In the genomic region with DNA sequence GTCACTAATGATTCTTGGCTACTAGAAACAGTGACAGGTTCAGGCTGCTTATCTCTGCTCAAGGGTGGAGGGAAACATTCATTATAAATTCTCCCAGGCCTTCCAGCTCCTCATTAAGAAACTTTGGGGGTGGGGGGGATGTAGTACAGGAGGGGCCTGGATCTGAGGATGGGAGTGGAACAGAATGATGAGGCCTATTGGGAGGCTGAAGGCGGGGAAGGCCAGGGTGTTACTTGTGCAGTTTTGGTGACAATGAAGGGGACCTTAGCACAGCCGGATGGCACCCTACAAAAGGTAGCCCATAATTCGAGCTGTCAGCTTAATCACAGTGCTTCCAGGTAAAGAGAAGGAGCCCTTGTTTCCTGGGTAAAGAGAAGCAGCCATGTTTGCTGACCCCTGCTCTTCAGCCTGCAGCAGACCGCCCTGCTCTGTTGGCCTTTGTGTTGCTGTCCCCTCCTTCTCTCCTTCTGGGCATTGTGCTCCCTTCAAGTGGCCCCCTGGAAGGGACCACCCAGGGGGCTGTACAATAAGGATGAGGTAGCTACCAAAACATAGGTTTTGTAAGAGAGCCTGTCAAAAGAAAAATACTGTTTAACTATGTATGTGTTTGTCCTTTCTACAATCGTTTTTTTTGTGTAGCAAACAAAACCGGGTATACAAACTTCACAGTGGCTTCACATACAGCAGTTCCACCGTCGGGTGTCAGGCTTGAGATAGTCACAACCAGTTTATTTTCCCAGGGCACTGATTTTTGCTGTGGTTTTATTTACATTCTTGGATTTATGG, we compare ENCODE assay signal across 15 mouse cellular contexts.
DNase-seq lines count a peak whose midpoint lies in the region; ATAC-seq and TF ChIP-seq lines count a peak whose summit lies in the region.
"Had no signal": no experiment of that assay in that cellular context is flagged by ENCODE, and none has a peak within 500 bp of the region (broad histone marks: within the 10 kb centered on the region; RNA-seq: fewer than 3 reads in every experiment).

No protein-coding gene starts in this region.

- intact Hi-C loops in heart, postnatal 25 days (cut with DNase I) = no loop called here

- no peak overlapping the region; the same call in 1 of the 2 replicates for H3K27ac ChIP-seq in hindbrain, embryonic 12.5 days
- H3K27ac ChIP-seq in hindbrain, embryonic 13.5 days = no peak overlapping the region; the same call in 1 of the 2 replicates
- H3K27ac ChIP-seq in forebrain, embryonic 11.5 days (ENCODE audit: low read depth, low read length) = no peak overlapping the region
- H3K27ac ChIP-seq in midbrain, embryonic 12.5 days (replicated peaks) = peak overlapping the region; percentile 16
- H3K27ac ChIP-seq: heart, embryonic 15.5 days; lung, embryonic 15.5 days had no signal

- H3K4me1 ChIP-seq in hindbrain, embryonic 12.5 days = peaks cover 11% of the 10 kb centered on the region
- peaks cover 9% of the 10 kb centered on the region for H3K4me1 ChIP-seq in hindbrain, embryonic 13.5 days (replicated peaks)
- H3K4me1 ChIP-seq in forebrain, embryonic 11.5 days (replicated peaks; ENCODE audit: control insufficient read depth, insufficient read depth, low read length) = peaks cover 7% of the 10 kb centered on the region; the same call in 1 of the 2 replicates
- H3K4me1 ChIP-seq in midbrain, embryonic 12.5 days = peaks cover 14% of the 10 kb centered on the region
- H3K4me1 ChIP-seq: heart, embryonic 15.5 days; lung, embryonic 15.5 days had no signal

- TF ChIP-seq CTCF in brain, embryonic 14.5 days (IDR thresholded peaks at IDR 0.05; ENCODE audit: borderline replicate concordance, extremely low read depth, insufficient read depth, insufficient read length) = no peak

- no peak overlapping the region for H3K4me3 ChIP-seq in hindbrain, embryonic 12.5 days
- no peak overlapping the region for H3K4me3 ChIP-seq in hindbrain, embryonic 13.5 days
- H3K4me3 ChIP-seq in forebrain, embryonic 11.5 days (ENCODE audit: low read depth, low read length) = no peak overlapping the region
- H3K4me3 ChIP-seq in midbrain, embryonic 12.5 days = no peak overlapping the region
- H3K4me3 ChIP-seq: erythroblast, embryonic 14.5 days; heart, embryonic 15.5 days; lung, embryonic 15.5 days had no signal

- no peaks in the 10 kb centered on the region for H3K9me3 ChIP-seq in hindbrain, embryonic 12.5 days (replicated peaks)
- no peaks in the 10 kb centered on the region for H3K9me3 ChIP-seq in hindbrain, embryonic 13.5 days
- H3K9me3 ChIP-seq in forebrain, embryonic 11.5 days (ENCODE audit: control insufficient read depth, low read length) = no peaks in the 10 kb centered on the region
- no peaks in the 10 kb centered on the region for H3K9me3 ChIP-seq in midbrain, embryonic 12.5 days
- H3K9me3 ChIP-seq: heart, embryonic 15.5 days; lung, embryonic 15.5 days had no signal

- no peaks in the 10 kb centered on the region for H3K36me3 ChIP-seq in hindbrain, embryonic 12.5 days
- no peaks in the 10 kb centered on the region for H3K36me3 ChIP-seq in hindbrain, embryonic 13.5 days
- H3K36me3 ChIP-seq in forebrain, embryonic 11.5 days (ENCODE audit: control insufficient read depth, insufficient read depth, low read length) = no peaks in the 10 kb centered on the region
- H3K36me3 ChIP-seq in midbrain, embryonic 12.5 days = no peaks in the 10 kb centered on the region
- H3K36me3 ChIP-seq: heart, embryonic 15.5 days; lung, embryonic 15.5 days had no signal

- no peak overlapping the region for H3K9ac ChIP-seq in hindbrain, embryonic 12.5 days
- H3K9ac ChIP-seq in hindbrain, embryonic 13.5 days = no peak overlapping the region
- no peak overlapping the region for H3K9ac ChIP-seq in forebrain, embryonic 11.5 days (ENCODE audit: low read length)
- H3K9ac ChIP-seq in midbrain, embryonic 12.5 days (replicated peaks) = no peak overlapping the region; the same call in 1 of the 2 replicates
- H3K9ac ChIP-seq: heart, embryonic 15.5 days; lung, embryonic 15.5 days had no signal

- 0 out of 2 replicates have a peak, but pooled peaks have one; percentile 58 for ATAC-seq in hindbrain, embryonic 12.5 days (ENCODE audit: low FRiP score)
- no peak for ATAC-seq in hindbrain, embryonic 13.5 days (ENCODE audit: low FRiP score)
- ATAC-seq in forebrain, embryonic 11.5 days (replicated peaks; ENCODE audit: low FRiP score) = peak; percentile 84
- peak; percentile 78 for ATAC-seq in midbrain, embryonic 12.5 days (ENCODE audit: low FRiP score, low read depth)

- peaks cover 7% of the 10 kb centered on the region for H3K27me3 ChIP-seq in hindbrain, embryonic 12.5 days
- 0 out of 2 replicates have a peak, but pooled peaks cover 5% of the 10 kb centered on the region for H3K27me3 ChIP-seq in hindbrain, embryonic 13.5 days
- no peaks in the 10 kb centered on the region; the same call in 1 of the 2 replicates for H3K27me3 ChIP-seq in forebrain, embryonic 11.5 days (ENCODE audit: control insufficient read depth, insufficient read depth, low read length)
- peaks cover 31% of the 10 kb centered on the region for H3K27me3 ChIP-seq in midbrain, embryonic 12.5 days
- H3K27me3 ChIP-seq: heart, embryonic 15.5 days; lung, embryonic 15.5 days had no signal

- peak; percentile 43 for DNase-seq in brain, embryonic 14.5 days (ENCODE audit: low read depth)
- no peak for DNase-seq in forebrain, embryonic 11.5 days (ENCODE audit: low spot score)
- DNase-seq in frontal cortex, postnatal 25 days (ENCODE audit: low spot score in 2 of 2) = no peak
- no peak for DNase-seq in heart, postnatal 25 days (ENCODE audit: low spot score)
- no peak for DNase-seq in kidney, postnatal 14 days
- DNase-seq: cerebellum, adult 18-20 months; heart, adult 18-20 months; kidney, postnatal 25 days; thymus, adult 18-20 months had no signal

- H3K4me2 ChIP-seq in hindbrain, embryonic 12.5 days (replicated peaks) = no peak overlapping the region
- no peak overlapping the region for H3K4me2 ChIP-seq in hindbrain, embryonic 13.5 days
- H3K4me2 ChIP-seq in forebrain, embryonic 11.5 days (ENCODE audit: low read depth, low read length, severe bottlenecking) = no peak overlapping the region
- no peak overlapping the region for H3K4me2 ChIP-seq in midbrain, embryonic 12.5 days (replicated peaks)
- H3K4me2 ChIP-seq: heart, embryonic 15.5 days; lung, embryonic 15.5 days had no signal

- no peak for TF ChIP-seq POLR2A in brain, embryonic 14.5 days (IDR thresholded peaks at IDR 0.05; ENCODE audit: borderline replicate concordance, extremely low read depth, insufficient read depth, insufficient read length, poor library complexity, severe bottlenecking)

- 7% methylated on average over 8 of the region's 8 CpGs for WGBS in hindbrain, embryonic 12.5 days
- 10% methylated on average over 8 of the region's 8 CpGs for WGBS in hindbrain, embryonic 13.5 days
- WGBS in forebrain, embryonic 11.5 days = 5% methylated on average over 8 of the region's 8 CpGs
- 7% methylated on average over 8 of the region's 8 CpGs for WGBS in midbrain, embryonic 12.5 days
